Mouse (Mus musculus): ENCODE results near the gene Brca2. TPM values are rescaled to one million over a fixed set of nuclear protein-coding genes. Genes with fewer than 3 reads are reported as not detected.
A peak's percentile ranks its signal among the peaks of the same experiment; 100 is the strongest.

Gene Brca2
- polyA plus RNA-seq, 3 experiments from 2014 or later: 7.1 to 9.2 (median 8.4) TPM

DNA sequence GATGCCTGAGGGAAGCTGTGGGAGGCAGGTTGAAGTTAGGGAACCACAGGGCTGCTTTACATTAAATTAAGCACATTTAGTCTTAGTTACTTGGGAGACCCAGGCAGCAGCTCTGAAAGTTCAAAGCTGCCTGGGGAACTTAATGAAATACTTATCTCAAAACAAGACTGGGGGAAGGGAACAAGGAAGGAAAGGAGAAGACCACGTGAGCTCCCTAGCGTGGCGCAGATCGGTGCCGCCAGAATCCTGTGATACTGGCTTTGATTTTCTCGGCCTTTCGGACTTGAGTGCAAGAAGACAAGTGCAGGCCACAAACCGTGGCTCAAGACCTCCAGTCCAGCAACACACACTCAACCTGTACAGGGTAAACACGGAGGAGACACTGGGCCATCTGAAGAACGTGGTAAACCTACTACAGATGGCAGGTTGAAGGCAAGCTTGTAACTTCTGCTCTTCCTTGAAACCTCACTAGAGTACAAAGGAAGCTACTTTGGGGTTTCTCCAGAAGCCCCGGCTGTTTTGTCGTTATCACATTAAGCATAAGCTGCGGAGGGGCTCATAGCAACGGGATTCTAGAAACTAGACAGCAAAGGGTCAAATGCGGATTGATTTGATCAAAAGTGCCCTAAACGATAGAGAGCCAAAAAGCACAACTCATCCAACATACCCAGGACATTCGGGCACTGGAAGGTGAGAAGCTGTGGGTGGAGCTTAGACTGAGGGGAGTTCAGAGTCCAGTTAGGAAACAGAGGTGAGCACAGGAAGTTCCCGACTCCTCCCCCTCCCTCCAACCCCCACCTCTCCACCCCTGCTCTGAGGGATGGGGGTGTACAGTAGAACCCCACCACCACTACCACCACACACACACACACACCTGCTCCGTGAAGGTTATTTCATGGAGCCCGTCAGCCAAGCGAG is 76.0 kb downstream of the Brca2 start:
- ATAC-seq: no peak

DNA sequence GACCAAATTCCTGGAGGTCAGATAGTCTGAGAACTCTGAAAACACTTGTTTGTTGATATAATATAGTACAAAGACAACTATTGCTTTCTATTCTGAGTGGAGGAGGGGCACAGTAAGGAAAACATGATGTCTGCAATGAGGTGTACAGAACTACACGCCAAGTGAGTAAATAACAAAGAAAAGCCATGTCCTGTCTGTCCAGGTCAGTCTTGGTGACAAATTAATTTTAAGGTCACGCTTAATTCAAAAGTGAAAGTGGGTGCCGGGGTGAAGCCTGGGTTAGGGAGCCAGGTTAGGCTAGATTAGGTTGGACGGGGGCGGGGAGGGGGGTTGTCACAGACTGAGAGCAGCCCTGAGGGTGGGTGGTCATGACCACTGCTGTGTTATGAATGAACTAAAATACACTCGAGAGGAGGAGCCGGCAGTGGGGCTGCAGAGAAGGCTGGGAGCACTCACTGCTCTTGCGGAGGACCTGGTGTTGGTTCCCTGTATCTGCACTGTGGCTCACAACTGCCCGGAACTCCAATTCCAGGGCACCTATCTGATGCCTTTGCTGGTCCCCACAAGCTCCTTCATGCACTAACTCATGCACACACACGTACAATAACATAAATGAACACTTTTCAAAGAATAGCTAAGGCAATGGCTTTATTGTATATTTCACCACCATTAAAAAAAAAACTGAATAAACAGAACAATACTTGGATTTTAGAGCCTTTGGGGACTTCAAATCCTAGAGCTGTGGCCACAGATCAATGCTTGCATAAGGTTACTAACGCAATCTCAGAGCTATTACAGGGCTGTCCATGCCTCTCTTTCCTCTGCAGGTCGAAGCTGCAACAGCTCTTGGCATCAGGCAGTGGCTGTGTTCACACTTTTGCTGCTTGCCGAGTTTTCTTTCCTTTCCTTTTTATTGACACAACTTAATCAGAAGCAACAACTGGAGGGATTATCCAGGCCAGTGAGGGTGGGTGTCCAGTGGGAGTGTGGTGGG is 77.2 kb downstream of the Brca2 start:
- peak; percentile 9 for ATAC-seq

DNA sequence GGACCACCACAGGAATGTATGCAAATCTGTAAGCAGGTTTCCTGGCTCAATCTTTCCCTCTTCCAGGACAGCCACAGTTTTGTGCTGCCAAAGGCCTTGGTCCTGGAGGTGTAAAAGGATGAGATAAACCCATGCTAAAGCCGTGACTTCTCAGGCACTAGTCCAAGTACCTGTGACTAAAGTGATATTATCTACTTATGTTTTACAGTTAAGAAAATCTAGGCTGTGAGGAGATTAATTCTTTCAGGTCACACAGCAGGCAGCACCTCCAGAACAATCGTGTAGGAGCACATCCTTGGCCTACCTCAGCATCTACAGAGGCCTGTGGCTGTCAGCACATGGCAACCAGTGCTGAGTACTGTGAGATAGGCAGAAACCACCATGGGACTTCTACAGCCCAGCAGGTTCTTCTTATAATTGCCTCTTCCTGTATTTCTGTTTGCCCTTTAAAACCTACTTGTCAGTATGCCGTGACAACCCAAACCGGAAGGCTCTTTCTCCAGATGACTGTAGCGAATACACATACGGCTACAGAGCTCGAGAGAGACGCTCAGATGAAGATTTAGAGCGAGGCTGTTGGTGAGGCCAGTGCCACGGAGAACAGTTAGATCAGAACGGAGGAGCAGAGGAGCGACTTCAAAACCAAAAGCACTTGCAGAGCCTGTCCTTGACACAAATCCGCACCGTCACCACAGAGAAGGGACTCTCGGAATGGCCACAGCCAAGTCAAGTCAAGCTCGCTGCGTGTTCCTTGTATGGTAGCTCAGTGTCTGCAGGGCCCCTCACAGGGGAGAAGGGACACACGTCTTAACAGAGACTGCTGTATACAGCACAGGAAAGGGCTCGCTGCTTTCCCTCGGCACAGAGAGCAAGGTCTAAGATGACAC is 78.4 kb downstream of the Brca2 start:
- ATAC-seq: peak; percentile 89

DNA sequence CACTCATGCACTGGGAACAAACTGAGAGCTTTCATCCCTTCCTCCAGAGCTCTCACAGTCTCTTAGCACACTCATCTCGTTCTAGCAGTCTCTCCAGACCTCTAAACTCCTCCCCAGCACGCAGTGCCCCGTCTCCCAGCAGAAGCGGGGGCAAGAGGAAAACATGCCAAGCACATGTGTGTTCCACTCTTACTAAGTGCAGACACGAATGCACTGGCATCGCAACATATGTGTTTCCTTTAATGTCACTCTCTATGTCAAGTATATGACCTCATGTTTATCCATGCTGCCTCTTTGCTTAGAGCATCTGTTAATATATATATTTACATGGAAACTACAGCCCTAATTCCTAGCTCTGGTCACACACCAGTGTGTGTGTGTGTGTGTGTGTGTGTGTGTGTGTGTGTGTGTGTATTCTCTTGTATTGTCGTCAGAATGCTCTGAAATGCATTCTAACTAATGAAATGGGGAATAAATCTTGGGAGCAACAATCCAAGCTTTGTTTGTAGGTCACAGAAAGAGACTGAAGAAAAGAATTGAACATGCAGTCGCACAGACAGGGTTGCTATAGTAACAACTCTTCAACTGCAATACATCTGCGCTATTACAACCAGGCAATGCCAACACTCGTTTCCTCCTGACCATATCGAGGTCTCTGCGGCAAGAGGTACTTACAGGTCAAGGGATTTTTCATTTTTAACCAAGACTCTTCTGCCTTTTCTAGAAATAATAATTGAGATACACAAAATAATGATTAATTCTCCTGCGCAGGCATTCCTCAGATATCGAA is 79.2 kb downstream of the Brca2 start:
- peak; percentile 25 for ATAC-seq

DNA sequence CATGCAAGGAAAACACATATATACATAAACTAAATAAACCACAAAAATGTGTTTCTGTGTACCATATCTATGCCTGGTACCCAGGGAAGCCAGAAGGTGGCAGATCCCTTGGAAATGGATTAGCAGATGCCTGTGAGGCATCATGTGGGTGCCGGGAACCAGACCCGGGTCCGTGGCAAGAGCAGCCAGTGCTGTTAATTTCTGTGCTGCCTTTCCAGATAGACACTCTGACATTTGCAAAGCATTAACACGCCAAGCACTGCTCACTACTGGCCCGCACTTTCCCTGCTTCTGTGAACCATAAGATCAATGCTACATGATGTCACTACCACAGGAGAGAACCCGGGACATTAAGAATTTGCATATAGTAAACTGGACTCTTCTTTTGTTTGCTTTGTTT is 83.7 kb downstream of the Brca2 start:
- no peak for ATAC-seq

DNA sequence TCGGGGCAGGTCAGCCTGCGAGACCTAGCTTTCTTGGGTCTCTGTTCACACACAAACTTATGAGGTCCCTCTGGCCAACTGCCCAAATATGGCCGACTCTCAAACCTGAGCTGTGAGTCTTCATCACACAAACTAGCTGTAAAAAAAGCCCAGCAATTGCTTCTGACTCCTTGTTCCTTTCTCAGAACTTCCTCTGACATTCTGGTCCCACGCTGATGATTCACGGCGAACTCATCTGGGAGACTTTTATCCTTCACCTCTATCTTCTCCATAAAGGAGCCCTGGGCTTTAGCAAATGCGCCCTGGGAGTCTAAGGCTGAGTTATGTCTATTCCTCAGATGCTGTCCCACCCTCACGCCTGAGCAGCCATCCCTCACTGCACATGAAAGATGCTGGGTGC is 85.2 kb downstream of the Brca2 start:
- no peak for ATAC-seq

DNA sequence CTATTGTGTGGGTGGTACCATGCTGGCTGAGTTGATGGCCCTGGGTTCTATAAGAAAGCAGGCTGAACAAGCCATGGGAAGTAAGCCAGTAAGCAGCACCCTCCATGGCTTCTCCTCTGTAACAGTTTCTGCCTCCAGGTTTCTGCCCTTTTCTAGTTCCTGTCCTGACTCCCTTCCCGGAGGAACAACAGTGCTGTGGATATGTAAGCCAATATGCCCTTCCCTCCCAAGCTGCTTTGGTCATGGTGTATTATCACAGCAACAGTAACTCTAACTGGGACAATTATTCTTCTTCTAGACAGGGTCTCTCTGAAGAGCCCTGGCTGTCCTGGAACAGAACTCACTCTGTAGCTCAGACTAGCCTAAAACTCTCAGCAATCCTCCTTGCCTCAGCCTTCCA is 88.7 kb downstream of the Brca2 start:
- ATAC-seq: no peak

DNA sequence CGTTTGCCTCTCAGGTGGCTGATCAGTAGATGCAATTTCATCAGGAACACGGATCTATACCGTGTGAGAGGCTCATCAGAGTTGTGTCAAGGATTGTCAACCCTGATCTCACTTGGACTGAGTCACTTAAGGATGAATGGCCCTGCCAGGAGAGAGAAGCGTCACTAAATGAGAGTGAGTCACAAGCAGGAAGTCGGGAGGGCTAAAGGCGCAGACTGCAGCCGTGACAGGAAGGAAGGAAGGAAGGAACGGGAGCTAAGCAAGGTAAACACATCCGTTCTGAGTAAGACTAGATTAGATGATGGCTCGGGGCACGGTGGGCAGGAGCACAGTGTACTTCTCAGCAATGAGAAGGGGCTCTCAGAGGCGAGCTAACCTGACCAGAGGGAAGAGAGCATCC is 89.3 kb downstream of the Brca2 start:
- peak; percentile 100 for ATAC-seq

DNA sequence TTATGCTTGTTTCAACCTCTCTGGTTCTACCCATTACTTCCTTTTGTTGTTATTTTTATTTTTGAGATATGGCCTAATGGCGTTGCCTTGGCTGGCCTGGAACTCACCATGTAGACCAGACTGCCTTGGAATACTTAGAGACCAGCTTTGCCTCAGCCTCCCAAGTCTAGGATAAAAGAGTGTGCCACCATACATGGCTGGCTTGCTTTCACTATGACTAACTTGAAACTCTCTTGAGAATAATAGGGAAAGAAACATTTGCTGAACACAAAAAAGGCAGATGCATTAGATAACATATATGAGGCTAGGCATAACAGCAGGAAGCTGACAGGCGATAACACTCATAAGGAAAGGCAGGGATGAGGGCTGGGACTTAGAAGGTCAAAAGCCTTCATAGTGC is 91.6 kb downstream of the Brca2 start:
- no peak for ATAC-seq

DNA sequence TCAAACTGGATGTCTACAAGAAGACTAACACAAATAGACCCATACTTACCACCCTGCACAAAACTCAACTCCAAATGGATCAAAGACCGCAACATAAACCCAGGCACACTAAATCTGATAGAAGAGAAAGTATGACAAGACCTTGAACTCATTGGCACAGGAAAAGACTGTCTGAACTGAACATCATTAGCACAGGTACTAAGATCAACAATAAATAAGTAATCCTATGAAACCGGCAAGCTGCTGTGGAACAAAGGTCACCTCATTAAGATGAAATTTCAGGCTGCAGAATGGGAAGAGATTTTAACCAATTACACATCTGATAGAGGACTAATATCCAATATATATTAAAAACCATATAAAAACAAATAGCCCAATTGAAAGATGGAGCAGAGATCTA is 93.8 kb downstream of the Brca2 start:
- no peak for ATAC-seq

DNA sequence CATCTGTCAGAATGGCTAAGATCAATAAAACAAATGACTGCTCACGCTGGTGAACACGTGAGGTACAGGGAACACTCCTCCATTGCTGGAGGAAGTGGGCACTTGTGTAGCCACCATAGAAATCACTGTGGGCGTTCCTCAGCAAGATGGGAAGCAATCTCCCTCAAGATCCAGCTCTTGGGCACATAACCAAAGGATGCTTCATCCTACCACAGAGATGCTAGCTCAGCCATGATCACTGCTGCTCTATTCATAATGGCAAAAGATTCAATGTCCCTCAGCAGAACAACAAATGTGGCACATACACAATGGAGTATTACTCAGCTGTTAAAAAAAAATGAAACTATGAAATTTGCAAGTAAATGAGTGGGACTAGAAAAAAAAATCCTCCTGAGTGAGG is 94.3 kb downstream of the Brca2 start:
- ATAC-seq: no peak

DNA sequence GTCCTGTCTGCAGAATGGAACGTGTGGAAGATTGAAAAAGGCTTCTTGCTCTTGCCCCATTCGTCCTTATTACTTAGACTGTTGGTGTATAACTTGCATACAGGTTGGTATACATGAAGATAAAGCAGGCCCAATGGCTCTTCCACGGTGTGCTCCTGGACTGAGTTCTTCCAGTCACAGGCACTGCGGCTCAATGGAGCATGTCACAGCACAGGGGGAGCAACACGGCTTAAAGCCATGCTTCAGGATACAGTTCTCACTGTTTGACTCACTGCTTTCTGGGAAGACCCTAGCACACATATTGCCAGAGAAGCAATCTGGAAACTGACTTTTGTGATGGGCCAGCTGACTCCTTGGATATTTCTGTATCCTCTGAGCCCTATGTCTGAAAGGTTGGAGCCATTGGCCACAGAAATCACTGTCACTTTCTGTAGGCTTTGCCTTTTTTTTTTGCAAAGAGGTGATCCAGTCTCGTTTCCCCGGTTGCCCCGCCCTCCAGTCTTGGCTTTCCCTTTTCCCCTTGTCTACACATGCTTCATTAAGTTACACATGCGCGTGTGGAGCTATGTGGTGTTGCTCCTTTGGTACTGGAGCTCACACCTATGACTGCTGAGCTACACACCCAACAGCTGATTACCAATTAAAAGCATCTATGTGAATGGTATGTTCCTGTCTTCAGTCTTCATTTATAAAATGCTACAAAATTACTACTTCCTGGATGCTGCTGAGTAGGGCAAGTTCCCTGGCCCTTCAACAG is 96.3 kb downstream of the Brca2 start:
- ATAC-seq: no peak

Other genes starting within 250 kb of the Brca2 start
- gene Zar1l, start 4.5 kb upstream of the Brca2 start, polyA plus RNA-seq (2017; shearing (Covaris generic)): not detected
- gene N4bp2l1, start 74.6 kb downstream of the Brca2 start, polyA plus RNA-seq (2017; shearing (Covaris generic)): 10 to 100 TPM; 46.9 to 61.2 (median 57.9) TPM
- gene N4bp2l2, start 143.6 kb downstream of the Brca2 start, polyA plus RNA-seq (2017; shearing (Covaris generic)): 10 to 100 TPM; 74.8 to 79.1 (median 77.0) TPM
- 10 to 100 TPM; 20.5 to 23.7 (median 23.3) TPM for gene Pds5b, start 151.1 kb downstream of the Brca2 start, polyA plus RNA-seq (2017; shearing (Covaris generic))